Mouse (Mus musculus): ENCODE data around the gene Scaf4.

DNA sequence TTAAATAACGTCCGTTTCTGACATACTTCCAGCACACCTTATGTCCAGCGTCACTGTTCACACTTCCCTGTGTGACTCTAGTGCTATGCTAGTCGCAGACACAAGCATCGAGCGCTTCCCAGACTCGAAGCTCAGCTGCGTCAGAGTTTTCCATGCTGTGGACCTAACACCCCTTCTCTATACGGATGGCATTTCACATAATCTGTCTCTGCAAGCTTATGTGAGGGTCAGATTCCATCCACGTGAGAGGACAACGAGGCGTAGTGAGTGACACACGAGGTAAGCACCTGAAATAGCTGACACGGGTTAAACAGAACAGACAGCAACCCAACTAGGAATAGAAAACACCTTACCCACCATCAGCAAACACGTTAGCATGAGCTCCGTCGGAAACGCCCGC lies 82.2 kb downstream of the Scaf4 start:
- TF ChIP-seq CTCF (IDR thresholded peaks at IDR 0.05; ENCODE audit: control insufficient read depth, insufficient read depth, insufficient replicate concordance, low read depth, low read length) (no peak), POLR2A (IDR thresholded peaks at IDR 0.05; ENCODE audit: control insufficient read depth, low read depth, low read length) (no peak)
